Mouse (Mus musculus): ENCODE measurements around the gene Fbxo46. TPM values are rescaled to one million over a fixed set of nuclear protein-coding genes. Genes with fewer than 3 reads are reported as not detected.

Gene Fbxo46
- polyA plus RNA-seq, 1 experiment from 2014 or later: 20.9 TPM

GRCm38 (mm10) chr7:19164189-19164588 lies 44.5 kb downstream of the Fbxo46 start:
- under 1% methylated on average over 6 of the region's 6 CpGs for WGBS
- peaks cover 29% of the 10 kb centered on the region for H3K4me1 ChIP-seq
- no peak overlapping the region for H3K27ac ChIP-seq
- no peak overlapping the region for H3K4me3 ChIP-seq
- H3K9me3 ChIP-seq (replicated peaks): no peaks in the 10 kb centered on the region
- peak overlapping the region; percentile 22; the same call in 1 of the 2 replicates for H3K4me2 ChIP-seq (replicated peaks)
- H3K27me3 ChIP-seq: peaks cover 62% of the 10 kb centered on the region
- ATAC-seq (ENCODE audit: low FRiP score): no peak
- no peak overlapping the region for H3K9ac ChIP-seq
- H3K36me3 ChIP-seq: no peaks in the 10 kb centered on the region

- no peak for ATAC-seq (ENCODE audit: low FRiP score)
- 3% methylated on average over 13 of the region's 13 CpGs for WGBS
- Histone ChIP-seq H3K4me3 (no peak overlapping the region), H3K27me3 (peaks cover 54% of the 10 kb centered on the region), H3K9me3 (replicated peaks) (no peaks in the 10 kb centered on the region), H3K4me1 (peaks cover 29% of the 10 kb centered on the region), H3K9ac (no peak overlapping the region), H3K36me3 (no peaks in the 10 kb centered on the region), H3K4me2 (replicated peaks) (peak overlapping the region; percentile 22), H3K27ac (no peak overlapping the region)
Measured at GRCm38 (mm10) chr7:19164978-19165377, 45.3 kb downstream of the Fbxo46 start.

- H3K9ac ChIP-seq: 0 out of 2 replicates have a peak within 1 kb of the TSS, but pooled peaks have one; percentile 20
- 11% methylated on average over 14 of the region's 14 CpGs for WGBS
- peak; percentile 23; the same call in 1 of the 2 replicates for ATAC-seq (ENCODE audit: low FRiP score)
Measured at GRCm38 (mm10) chr7:19165656-19166423, 46.2 kb downstream of the Fbxo46 start, which contains the start of gene Gipr. Gene Gipr, minus strand, starts transcription at chr7:19166127.

GRCm38 (mm10) chr7:19166990-19167389 lies 47.3 kb downstream of the Fbxo46 start:
- H3K4me2 ChIP-seq (replicated peaks): no peak overlapping the region
- no peaks in the 10 kb centered on the region for H3K36me3 ChIP-seq
- ATAC-seq (ENCODE audit: low FRiP score): no peak
- no peak overlapping the region for H3K4me3 ChIP-seq
- no peaks in the 10 kb centered on the region for H3K9me3 ChIP-seq (replicated peaks)
- peaks cover 28% of the 10 kb centered on the region for H3K4me1 ChIP-seq
- H3K27ac ChIP-seq: no peak overlapping the region
- 89% methylated on average over 3 of the region's 3 CpGs for WGBS
- H3K27me3 ChIP-seq: peaks cover 44% of the 10 kb centered on the region
- H3K9ac ChIP-seq: no peak overlapping the region

More at GRCm38 (mm10) chr7:19165656-19166423, 46.2 kb downstream of the Fbxo46 start, which contains the start of gene Gipr:
- Histone ChIP-seq H3K27me3 (peaks cover 45% of the 10 kb centered on the region), H3K9me3 (replicated peaks) (no peaks in the 10 kb centered on the region), H3K27ac (no peak within 1 kb of the TSS), H3K4me1 (peaks cover 22% of the 10 kb centered on the region), H3K4me2 (replicated peaks) (peak within 1 kb of the TSS; percentile 34), H3K4me3 (no peak within 1 kb of the TSS), H3K36me3 (no peaks in the 10 kb centered on the region)

- WGBS: 63% methylated on average over 10 of the region's 10 CpGs
- no peak for ATAC-seq (ENCODE audit: low FRiP score)
- Histone ChIP-seq H3K4me1 (peaks cover 29% of the 10 kb centered on the region), H3K36me3 (no peaks in the 10 kb centered on the region), H3K9me3 (replicated peaks) (no peaks in the 10 kb centered on the region), H3K4me3 (no peak overlapping the region), H3K27me3 (peaks cover 21% of the 10 kb centered on the region), H3K4me2 (replicated peaks) (no peak overlapping the region), H3K27ac (no peak overlapping the region), H3K9ac (no peak overlapping the region)
Measured at GRCm38 (mm10) chr7:19169506-19169905, 49.8 kb downstream of the Fbxo46 start.

DNA sequence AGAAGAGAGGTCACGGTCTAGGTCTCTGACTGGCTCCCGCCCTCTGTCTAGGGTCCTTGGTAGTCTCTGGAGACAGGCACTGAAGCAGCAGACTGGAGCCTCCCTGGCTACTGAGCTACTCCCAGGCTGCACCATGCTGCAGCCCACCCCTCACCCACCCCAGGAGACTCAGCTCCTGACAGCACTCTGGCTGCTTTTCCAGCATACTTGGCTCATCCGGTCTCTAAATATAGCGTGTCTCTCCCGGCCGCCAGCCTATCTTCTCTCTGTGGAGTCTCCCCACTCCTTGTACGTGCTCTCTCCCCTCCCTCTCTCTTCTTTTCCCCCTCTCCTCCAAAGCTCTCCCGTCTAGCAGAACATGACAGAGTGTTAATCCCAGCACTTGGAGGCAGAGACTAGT lies 50.5 kb downstream of the Fbxo46 start:
- ATAC-seq (ENCODE audit: low FRiP score): no peak
- peaks cover 15% of the 10 kb centered on the region for H3K27me3 ChIP-seq
- H3K9me3 ChIP-seq (replicated peaks): no peaks in the 10 kb centered on the region
- no peaks in the 10 kb centered on the region for H3K36me3 ChIP-seq
- H3K4me1 ChIP-seq: peaks cover 23% of the 10 kb centered on the region
- no peak overlapping the region for H3K4me3 ChIP-seq
- no peak overlapping the region for H3K9ac ChIP-seq
- H3K4me2 ChIP-seq (replicated peaks): no peak overlapping the region
- no peak overlapping the region for H3K27ac ChIP-seq
- 63% methylated on average over 8 of the region's 8 CpGs for WGBS

DNA sequence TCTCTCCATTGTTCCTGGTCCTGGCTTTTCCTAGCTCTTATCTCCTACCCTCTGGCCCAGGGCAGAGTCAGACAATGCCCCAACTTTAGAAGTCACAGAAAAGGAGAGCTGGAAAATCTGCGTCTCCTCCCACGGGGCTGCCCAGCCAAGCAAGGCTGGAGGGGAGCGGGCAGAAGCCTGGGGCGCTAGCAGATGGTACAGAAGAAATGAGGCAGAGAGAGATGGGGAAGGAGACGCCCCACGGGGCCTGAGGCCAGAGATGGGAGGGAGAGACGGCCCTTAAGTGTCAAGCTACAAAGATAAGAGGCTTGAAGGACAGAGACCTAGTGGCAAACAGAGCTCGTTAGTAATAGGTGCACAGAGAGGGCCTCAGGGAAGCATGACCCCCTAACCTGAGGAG lies 52.2 kb downstream of the Fbxo46 start:
- H3K9ac ChIP-seq: peak overlapping the region; percentile 18; the same call in 1 of the 2 replicates
- 49% methylated on average over 8 of the region's 8 CpGs for WGBS
- no peaks in the 10 kb centered on the region for H3K36me3 ChIP-seq
- H3K27me3 ChIP-seq: peaks cover 24% of the 10 kb centered on the region
- H3K4me2 ChIP-seq (replicated peaks): no peak overlapping the region
- no peaks in the 10 kb centered on the region for H3K9me3 ChIP-seq (replicated peaks)
- H3K4me1 ChIP-seq: peaks cover 20% of the 10 kb centered on the region
- peak overlapping the region; percentile 52; the same call in 1 of the 2 replicates for H3K27ac ChIP-seq
- H3K4me3 ChIP-seq: no peak overlapping the region
- no peak for ATAC-seq (ENCODE audit: low FRiP score)

DNA sequence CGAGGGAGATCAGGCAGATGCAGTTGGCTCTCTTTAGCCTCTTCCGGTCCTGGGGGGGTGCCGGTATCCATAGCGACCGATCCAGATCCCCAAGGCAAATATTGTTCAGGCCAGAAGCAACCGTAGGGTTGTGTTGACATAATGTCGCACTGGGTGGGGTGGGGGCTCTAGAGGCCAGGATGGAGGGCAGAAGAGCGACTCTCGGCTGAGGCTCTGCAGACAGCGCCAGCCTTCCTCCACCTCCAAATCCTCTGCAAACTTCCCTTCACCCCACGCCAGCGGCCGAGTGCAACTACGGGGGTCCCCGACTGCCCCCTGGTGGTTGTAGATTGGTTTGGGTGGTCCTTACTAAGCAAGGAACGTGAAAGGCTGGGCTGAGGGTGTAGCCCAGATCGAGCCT lies 53.2 kb downstream of the Fbxo46 start:
- Histone ChIP-seq H3K27ac (no peak overlapping the region), H3K27me3 (peaks cover 31% of the 10 kb centered on the region), H3K4me2 (replicated peaks) (peak overlapping the region; percentile 51), H3K4me1 (peaks cover 26% of the 10 kb centered on the region), H3K9ac (peak overlapping the region; percentile 49; the same call in 1 of the 2 replicates), H3K4me3 (peak overlapping the region; percentile 26), H3K9me3 (replicated peaks) (no peaks in the 10 kb centered on the region), H3K36me3 (no peaks in the 10 kb centered on the region)
- 2% methylated on average over 17 of the region's 17 CpGs for WGBS
- 0 out of 2 replicates have a peak, but pooled peaks have one; percentile 3 for ATAC-seq (ENCODE audit: low FRiP score)

- no peaks in the 10 kb centered on the region for H3K36me3 ChIP-seq
- peak; percentile 94 for ATAC-seq (ENCODE audit: low FRiP score)
- H3K4me2 ChIP-seq (replicated peaks): peak within 1 kb of the TSS; percentile 56
- peak within 1 kb of the TSS; percentile 64 for H3K9ac ChIP-seq
- peak within 1 kb of the TSS; percentile 48 for H3K4me3 ChIP-seq
- 0 out of 2 replicates have a peak, but pooled peaks cover 7% of the 10 kb centered on the region for H3K9me3 ChIP-seq (replicated peaks)
- H3K27ac ChIP-seq: peak within 1 kb of the TSS; percentile 74
- peaks cover 57% of the 10 kb centered on the region for H3K27me3 ChIP-seq
- WGBS: under 1% methylated on average over 30 of the region's 30 CpGs
- H3K4me1 ChIP-seq: peaks cover 47% of the 10 kb centered on the region
Measured at GRCm38 (mm10) chr7:19175708-19176515, 56.3 kb downstream of the Fbxo46 start, which contains the start of gene Eml2. Gene Eml2, plus strand, starts transcription at chr7:19176421.

- 4% methylated on average over 20 of the region's 21 CpGs for WGBS
- H3K36me3 ChIP-seq: no peaks in the 10 kb centered on the region
- 0 out of 2 replicates have a peak, but pooled peaks cover 7% of the 10 kb centered on the region for H3K9me3 ChIP-seq (replicated peaks)
- peak overlapping the region; percentile 69 for H3K27ac ChIP-seq
- peak overlapping the region; percentile 48 for H3K4me3 ChIP-seq
- H3K9ac ChIP-seq: peak overlapping the region; percentile 64
- H3K4me1 ChIP-seq: peaks cover 48% of the 10 kb centered on the region
- peak; percentile 53 for ATAC-seq (ENCODE audit: low FRiP score)
- H3K27me3 ChIP-seq: peaks cover 63% of the 10 kb centered on the region
- H3K4me2 ChIP-seq (replicated peaks): peak overlapping the region; percentile 56
Measured at GRCm38 (mm10) chr7:19176516-19176947, 56.9 kb downstream of the Fbxo46 start.

GRCm38 (mm10) chr7:19177216-19177615 lies 57.6 kb downstream of the Fbxo46 start:
- WGBS: 72% methylated on average over 7 of the region's 7 CpGs
- no peaks in the 10 kb centered on the region for H3K36me3 ChIP-seq
- peaks cover 65% of the 10 kb centered on the region for H3K27me3 ChIP-seq
- no peak overlapping the region for H3K27ac ChIP-seq
- peaks cover 47% of the 10 kb centered on the region for H3K4me1 ChIP-seq
- peak overlapping the region; percentile 64 for H3K9ac ChIP-seq
- H3K9me3 ChIP-seq (replicated peaks): 0 out of 2 replicates have a peak, but pooled peaks cover 7% of the 10 kb centered on the region
- peak overlapping the region; percentile 56 for H3K4me2 ChIP-seq (replicated peaks)
- peak overlapping the region; percentile 48 for H3K4me3 ChIP-seq
- ATAC-seq (ENCODE audit: low FRiP score): no peak

DNA sequence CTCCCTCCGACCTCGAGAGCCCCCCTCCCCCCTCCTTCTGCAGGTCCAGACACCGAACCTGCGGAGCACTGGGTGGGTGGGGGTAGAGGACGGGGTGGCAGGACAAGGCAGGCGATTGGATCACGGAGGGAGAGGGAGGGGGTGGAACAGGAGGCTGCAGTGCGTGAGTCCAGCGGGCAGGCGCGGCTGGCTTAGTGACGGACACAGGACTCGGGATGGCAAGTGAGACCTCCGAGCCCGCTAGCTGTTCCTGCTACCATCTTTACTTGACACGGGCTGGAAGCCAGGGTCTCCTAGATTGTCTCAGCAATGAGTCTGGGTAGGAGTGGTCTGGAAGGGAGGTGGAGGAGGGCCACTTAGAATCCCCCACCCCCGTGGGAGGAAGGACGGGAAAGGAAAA lies 58.4 kb downstream of the Fbxo46 start:
- no peak for ATAC-seq (ENCODE audit: low FRiP score)
- Histone ChIP-seq H3K4me2 (replicated peaks) (peak overlapping the region; percentile 56), H3K4me1 (peaks cover 42% of the 10 kb centered on the region), H3K36me3 (no peaks in the 10 kb centered on the region), H3K9me3 (replicated peaks) (0 out of 2 replicates have a peak, but pooled peaks cover 7% of the 10 kb centered on the region), H3K4me3 (peak overlapping the region; percentile 25), H3K27ac (no peak overlapping the region), H3K9ac (peak overlapping the region; percentile 35; the same call in 1 of the 2 replicates), H3K27me3 (peaks cover 65% of the 10 kb centered on the region)
- 5% methylated on average over 18 of the region's 18 CpGs for WGBS
